Mouse (Mus musculus) thymus, adult 2 months (tissue): ENCODE measurements around the gene Slpi.

Experiments used
- CTCF ChIP-seq: fragments of 200-500 bp; IDR thresholded peaks from 2 replicates; pipeline ENCODE4 v1.5.1; 2012; ENCODE audit warnings: mild to moderate bottlenecking, control low read depth, low read length, moderate library complexity, borderline replicate concordance; ENCODE audit not compliant: control insufficient read depth, poor library complexity, insufficient read depth; ENCODE audit errors: extremely low read depth
- POLR2A ChIP-seq: fragments of 200-500 bp; IDR thresholded peaks from 2 replicates; pipeline ENCODE4 v1.6.1; 2012; ENCODE audit warnings: mild to moderate bottlenecking, low read length, control low read depth, moderate library complexity; ENCODE audit not compliant: control insufficient read depth, poor library complexity, insufficient read depth; ENCODE audit errors: extremely low read depth

- TF ChIP-seq POLR2A (no peak), CTCF (no peak)
Measured at GRCm38 (mm10) chr2:164426121-164426520, 37.2 kb upstream of the Slpi start.
